Mouse (Mus musculus) liver (tissue): ENCODE measurements at regions not wholly inside any gene's neighbourhood (a gene's known extent, or its start where the extent isn't known, plus 50 kb on each side); places are given as distances from the start of the nearest gene placed in this dataset.

Experiments used
- DNase-seq: peaks from one replicate; pipeline ENCODE4 v3.0.0-alpha.2; 2020; ENCODE audit warnings: mixed read lengths

DNA sequence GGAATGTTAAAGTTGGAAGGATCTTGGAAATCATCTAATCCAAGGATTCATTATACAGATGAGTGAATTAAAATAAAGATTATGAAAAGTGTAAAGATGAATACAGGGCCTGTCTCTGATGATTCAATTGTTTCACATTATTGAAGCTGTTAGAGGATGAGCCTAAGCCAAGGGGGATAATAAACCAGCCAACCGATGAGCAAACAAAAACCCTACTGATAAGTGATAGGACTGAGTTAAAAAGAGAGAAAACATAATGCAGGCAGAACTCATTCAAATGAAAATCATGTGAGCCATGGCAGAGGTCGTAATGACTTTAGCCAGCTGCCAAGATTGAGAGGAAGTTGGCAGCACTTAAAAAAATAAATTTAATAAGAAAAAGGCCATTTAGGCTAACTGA, 772.6 kb downstream of the Hace1 start:
- no peak for DNase-seq

DNA sequence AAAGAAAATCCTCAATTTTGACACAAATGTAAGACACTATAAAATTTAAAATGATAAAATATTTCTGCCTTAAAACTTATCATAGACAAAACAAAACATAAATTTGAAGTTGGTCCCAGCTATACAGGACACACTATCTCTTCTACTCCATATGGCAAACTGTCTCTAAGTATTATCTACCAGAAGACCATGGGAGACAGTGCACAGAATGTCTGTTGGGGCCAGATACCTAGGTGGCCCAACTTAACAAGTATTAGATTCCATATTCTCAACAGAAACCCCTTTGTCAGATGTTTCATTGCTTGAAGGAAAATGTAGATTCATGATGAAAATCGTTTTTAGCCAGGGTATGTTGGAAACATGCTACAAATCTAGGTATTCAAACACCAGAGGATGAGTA, 779.1 kb downstream of the Hace1 start:
- DNase-seq = no peak

DNA sequence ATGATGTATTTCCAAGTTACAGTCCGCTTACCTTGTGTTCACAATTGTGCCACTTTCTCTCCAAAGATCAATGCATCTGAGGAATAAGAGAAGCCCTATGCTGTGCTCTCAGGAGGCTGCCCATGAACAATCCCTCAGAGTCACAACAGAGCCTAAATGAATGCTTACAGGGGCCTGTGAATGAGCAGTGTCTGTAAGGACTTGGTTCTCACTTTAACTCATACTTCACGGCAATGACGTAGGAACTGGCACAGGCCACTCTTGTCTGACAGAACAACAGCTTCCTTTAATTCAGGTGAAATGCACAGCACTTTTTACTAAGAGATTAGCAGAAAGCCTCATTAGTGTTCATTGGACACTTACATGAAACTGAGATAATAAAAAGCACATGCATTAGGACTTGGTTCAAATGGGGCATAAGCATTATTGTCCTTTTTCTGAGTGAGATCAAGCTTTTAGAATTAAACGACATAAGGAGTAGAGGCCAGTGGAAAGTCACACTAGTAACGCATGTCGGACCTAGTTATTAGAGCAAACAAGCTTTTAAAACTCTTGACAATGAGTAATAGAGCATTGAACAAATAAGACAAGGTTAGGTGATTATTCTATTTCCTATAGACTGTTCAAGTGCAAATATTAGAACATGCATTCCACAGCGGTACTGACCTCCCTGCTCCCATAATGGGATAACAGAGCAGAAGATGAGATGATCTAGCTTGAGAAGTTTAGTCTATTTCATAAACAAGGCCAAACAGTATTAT, 796.3 kb downstream of the Hace1 start:
- no peak for DNase-seq

DNA sequence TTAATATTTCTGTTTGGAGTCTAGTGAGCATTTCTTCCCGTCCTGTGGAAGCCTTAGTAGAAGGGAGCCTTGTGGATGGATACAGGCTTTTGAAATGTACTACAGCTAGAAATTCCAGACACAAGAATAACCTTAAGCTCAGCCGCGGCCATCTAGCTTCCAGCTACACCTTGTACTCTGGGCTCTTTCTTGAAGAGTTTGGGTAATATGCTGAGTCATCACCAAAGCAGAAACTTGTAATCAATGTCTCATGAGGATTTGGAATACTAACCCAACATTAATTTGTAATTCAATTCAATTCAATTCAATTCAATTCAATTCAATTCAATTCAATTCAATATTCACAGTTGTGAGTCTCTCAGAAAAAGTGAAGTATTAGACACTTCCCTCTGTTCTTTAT, 797.0 kb downstream of the Hace1 start:
- DNase-seq = no peak

DNA sequence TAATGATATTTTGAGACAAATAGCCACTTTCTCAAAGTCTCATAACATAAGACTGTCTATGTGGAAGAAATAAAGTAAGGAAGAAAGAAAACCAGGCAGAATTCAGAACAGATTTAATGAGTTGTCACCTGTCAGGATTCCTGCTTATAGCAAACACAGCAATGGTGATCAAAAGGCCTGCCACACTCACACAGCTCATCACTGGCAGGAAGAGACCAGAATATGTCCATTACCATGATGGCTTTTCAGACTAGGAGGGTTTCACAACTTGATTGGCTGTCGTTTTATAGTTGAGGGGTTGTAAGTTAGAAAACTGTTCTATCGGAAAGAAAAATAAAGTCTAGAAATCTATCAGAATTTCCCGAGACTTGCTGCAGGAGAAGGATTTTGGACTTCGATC, 819.5 kb downstream of the Hace1 start:
- DNase-seq = no peak

DNA sequence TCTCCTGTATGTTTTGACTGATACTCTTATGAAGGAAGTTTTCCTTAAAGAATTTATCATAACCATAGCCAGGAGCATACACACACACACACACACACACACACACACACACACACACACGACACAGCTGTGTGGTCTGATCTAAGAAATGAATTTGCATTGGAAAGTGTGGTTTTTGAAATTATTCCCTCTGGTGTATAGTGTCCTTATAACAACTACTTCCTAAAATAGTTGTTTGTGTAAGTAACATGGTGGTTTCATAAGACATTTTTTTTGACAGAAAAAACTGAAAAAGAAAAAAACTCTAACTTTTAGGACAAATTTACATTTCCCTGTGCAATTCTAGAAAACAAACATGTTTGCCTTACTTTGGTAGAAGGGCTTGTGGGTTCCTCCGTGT, 826.3 kb downstream of the Hace1 start:
- DNase-seq = no peak
